Mouse (Mus musculus) neural tube, embryonic 10.5 days (tissue): ENCODE results near the gene Kcnh1.

ENCODE experiments used
- DNase-seq: peaks from one replicate; pipeline ENCODE4 v3.0.0-alpha.2; 2017; ENCODE audit warnings: low spot score; ENCODE audit errors: extremely low spot score

The Kcnh1 gene

DNA sequence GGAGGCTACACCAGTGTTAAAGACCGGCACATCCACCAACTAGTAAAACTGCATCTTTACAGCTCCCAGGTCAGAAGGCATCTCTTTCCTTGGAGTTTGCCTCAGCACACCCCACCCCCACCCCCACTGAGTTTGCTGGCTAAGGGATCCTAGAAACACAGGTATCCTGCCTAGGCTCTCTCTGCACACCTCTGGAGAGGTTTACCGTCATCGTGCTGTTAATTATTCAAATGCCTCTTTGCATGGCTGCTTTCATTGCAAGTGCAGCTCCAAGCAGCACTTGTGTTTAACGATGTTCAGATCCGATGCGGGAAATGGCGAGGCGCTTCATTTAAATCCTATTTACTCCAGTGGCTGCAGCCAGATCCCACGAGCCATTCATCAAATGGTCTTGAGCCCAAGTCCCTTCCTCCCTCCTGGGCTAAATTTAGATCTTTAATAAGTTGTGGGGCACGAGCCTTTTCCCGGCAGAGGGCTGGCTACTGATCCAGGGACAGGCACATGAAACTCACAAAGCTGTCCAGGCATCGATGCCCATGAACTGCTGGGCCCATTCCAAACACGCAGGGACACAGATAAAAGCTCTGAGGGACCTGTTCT, 330.4 kb downstream of the Kcnh1 start:
- no peak for DNase-seq

DNA sequence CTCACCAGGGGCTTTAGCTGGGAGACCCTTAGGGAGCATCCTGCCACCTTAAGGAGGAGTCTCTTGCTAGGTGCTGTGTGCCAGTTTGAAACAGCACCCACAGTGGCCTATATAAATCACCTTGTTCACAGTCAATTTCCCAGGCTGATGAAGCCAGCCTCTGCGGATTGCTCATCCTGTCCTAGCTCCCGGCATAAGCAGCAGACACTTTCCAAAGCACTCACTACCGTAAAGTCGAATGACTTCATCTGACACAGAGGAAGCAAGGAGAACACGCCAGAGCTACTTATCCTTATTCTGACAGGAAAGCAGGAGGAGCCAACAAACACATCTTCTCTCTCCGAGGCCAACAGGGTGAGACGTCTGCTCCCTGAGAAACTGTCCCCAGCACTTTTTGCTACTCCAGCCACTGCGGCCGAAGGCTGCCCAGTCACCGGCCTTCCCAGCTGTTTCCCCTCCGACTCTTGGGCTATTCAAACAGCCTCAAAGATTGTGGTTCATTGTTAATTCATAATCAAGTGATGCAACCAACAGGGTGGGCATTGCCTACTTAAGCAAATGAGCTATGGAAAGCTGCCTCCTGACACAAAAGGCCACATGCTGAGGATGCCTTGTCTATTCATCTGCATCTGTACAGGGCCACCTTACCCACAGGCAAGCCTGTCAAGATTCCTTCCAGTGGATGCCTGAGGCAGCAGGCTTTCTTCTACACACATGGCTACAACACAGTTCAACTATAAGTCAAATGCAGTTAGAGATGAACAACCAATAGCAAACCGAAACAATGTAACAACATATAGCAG, 332.0 kb downstream of the Kcnh1 start:
- DNase-seq, result no peak

DNA sequence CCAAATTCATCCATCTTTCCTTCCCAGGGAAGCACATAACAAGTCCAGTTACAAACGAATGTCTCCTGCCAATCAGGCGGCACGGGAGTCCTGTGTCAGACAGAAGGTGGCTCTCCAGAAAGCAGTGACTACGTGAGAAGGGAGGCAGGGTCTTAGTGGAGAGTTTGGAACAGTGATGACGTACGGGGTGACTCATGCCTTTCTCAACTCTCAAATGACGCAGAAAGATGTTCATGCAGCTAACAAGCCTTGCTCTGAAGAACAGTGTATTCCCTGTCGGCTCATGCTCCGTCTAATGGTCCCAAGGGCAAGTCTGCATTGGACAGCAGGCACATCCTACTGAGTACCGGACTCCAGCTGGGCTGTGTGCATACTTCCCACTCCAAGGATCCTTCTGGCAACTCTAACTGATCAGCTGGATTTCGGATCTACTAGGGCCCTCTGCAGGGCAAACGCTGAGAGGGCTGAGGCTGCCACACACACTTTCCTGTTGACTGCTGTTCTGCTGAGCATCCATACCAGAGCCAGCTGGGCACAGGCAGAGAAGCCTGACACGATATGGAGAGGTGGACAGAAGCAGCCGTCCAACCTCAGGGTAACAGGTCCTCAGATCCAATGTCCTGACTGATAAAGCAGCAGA, 335.3 kb downstream of the Kcnh1 start:
- DNase-seq, result no peak

- no peak for DNase-seq
These were observed 341.0 kb downstream of the Kcnh1 start for GRCm38 (mm10) chr1:192531490-192532146.

DNA sequence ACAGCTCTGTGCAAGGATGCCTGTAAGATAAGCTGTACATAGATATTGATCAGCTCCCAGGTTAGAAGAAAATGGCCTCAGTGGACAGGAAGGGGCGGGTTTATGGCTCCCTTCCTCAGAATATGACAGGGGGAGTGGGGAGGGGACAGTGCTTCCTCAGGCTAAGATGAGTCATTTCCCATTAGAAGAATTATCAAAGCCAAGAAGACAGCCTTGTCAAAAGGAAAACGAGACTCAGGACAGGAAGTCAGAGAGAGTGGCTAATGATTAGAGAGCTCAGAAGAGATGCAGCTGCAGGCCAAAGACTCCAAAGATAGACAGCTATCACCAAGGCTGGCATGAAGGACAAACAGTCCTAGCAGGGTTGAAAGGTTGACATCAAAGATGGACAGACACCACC, 341.6 kb downstream of the Kcnh1 start:
- no peak for DNase-seq

DNA sequence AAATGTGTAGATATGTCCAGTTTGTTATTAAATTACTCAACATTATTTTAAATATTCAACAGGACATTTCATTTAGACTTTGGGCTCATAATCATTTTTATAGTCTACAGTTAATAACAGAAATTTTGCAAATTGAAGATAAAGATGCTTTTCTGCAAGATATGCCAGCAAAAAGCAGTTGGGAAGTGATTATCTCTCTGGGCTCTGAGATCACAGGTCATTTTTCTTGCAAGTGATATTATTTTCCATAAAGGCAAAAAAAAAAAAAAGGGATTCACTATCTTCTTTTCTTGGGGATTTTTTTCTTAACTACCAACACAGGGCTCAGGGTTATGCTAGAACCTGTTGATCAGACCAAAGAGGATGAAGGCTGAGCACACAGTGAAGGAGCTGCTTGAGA, 342.4 kb downstream of the Kcnh1 start:
- DNase-seq, result no peak

- no peak for DNase-seq
These were observed 345.9 kb downstream of the Kcnh1 start for GRCm38 (mm10) chr1:192536440-192536839.

DNA sequence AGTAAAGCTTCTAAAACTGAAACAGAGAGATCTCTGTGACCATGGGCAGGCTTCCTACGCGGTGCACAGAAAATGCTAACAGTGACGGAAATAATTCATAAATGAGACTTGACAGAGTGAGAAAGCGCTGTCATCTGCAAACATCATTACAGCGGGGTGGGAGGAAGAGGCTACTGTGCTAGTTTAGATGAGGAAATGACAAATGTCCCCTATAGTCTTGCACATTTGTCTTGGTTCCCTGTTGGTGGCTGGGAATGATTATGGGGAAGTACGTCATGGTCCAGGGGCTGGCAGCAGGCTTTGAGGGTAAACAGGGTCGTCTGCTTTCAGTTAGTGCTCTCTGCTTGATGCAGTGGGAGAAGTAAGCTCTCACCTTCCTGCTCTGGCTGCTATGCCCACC, 346.6 kb downstream of the Kcnh1 start:
- DNase-seq, result no peak

- no peak for DNase-seq
These were observed 351.5 kb downstream of the Kcnh1 start for GRCm38 (mm10) chr1:192542093-192542492.

DNA sequence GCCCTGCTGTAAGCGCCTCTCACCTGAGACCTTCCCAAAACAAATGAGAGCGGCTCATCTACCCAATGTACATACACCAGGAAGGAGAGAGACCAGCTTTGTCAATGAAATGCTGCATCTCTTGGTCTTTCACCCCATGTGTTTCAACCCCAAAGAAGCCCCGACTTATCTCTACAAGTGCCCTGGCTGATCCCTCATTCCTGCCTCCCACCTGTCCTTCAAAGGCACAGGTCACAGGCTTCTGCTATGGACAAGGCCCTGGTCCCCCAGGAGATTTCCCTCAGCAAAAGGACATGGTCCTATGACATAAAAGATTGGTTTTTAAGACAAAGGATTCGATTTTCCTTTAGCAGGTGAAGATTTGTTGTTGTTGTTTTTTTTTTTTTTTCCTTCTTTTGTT, 353.1 kb downstream of the Kcnh1 start:
- DNase-seq, result no peak

DNA sequence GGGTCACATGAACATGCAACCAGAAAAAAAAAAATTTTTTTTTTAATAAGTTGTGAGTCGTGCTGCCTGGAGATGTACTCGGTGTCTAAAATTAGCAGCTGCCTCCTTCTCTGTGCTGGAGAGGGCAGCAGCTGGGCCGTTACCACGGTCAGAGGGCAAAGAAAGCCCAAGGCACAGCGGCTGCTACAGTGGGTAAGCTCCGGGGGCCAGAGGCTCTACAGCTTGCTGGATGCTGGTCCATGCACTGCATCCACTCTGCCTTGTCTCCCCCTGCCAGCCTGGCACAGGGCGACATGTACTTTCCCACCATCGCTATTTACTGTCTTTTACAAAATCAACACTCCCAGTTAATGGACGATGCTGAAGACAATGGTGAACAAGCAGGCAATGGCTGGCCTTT, 353.5 kb downstream of the Kcnh1 start:
- no peak for DNase-seq

- no peak for DNase-seq
These were observed 354.3 kb downstream of the Kcnh1 start for GRCm38 (mm10) chr1:192544901-192545300.

DNA sequence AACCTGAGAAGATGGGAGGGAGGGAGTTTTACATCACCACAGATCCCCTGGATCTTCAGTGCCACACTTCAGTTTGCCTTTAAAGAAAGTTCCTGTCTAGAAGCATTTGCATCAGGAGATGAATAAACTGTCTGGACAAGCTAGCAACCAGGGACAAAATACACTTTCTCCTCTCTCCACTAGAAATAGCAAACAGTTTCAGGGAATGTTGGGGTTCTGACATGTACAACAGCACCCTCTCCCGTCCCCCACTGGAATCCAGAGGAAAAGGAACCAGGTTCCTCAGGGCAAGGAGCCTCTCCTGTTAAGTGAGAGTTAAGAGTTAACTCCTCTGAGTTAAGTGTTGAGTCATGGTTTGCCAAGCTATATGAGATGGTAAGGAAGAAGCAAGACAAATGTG, 356.3 kb downstream of the Kcnh1 start:
- no peak for DNase-seq

- DNase-seq, result no peak
These were observed 360.0 kb downstream of the Kcnh1 start for GRCm38 (mm10) chr1:192550561-192550960.

DNA sequence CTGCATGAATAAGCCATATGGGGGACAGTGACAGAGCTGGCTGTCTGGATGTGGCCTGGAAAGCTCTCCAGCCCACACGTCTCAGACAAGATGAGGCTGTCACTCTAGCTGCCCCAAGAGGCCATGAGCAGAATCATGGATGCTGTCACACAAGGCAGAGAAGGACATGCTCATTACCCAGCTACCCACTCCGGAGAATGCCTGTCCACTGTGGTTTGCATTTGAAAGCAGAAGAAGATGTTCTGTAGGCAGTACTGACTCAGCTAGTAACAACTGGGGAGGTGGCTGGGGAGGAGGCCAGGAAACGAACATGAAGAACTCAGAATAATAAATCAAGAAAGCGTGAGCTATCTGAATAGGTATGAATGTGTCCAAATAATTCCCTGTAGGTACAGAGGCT, 364.9 kb downstream of the Kcnh1 start:
- no peak for DNase-seq

GRCm38 (mm10) chr1:192557978-192558594, 367.5 kb downstream of the Kcnh1 start:
- no peak for DNase-seq

DNA sequence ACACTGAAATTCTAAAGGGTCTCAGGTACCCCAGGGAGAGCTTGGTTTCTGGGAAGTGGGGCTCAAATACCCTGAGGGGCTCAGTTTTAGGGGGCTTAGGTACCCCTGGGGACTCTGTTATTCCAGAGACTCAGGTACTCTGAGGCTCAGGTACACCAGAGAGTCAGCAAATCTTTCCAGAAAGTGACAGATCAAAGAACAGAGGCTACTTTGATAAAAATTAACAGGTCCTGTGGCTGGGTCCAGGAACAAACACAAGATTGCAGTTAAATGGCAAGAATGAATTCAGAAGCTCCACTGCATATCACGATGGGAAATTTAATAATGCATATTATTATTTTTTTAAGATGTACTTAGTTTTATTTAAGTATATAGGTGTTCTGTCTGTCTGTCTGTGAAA, 368.8 kb downstream of the Kcnh1 start:
- no peak for DNase-seq
